Mouse (Mus musculus): ENCODE measurements at regions not wholly inside any gene's neighbourhood (a gene's known extent, or its start where the extent isn't known, plus 50 kb on each side); places are given as distances from the start of the nearest gene placed in this dataset.

- no peak for TF ChIP-seq POLR2A (IDR thresholded peaks at IDR 0.05; ENCODE audit: insufficient read length, low read depth)
- TF ChIP-seq TCF12 (IDR thresholded peaks at IDR 0.05; ENCODE audit: insufficient read depth, poor library complexity, severe bottlenecking) = no peak
- TF ChIP-seq MYOD1 (IDR thresholded peaks at IDR 0.05; ENCODE audit: control insufficient read depth in 1 of 3, insufficient read length in 2 of 3, low read depth in 2 of 3) = no peak
Observed at GRCm38 (mm10) chr4:145448586-145448985, 62.0 kb upstream of the Zfp990 start.
